24 mouse cellular contexts compared by ENCODE assay signal in the genomic region with DNA sequence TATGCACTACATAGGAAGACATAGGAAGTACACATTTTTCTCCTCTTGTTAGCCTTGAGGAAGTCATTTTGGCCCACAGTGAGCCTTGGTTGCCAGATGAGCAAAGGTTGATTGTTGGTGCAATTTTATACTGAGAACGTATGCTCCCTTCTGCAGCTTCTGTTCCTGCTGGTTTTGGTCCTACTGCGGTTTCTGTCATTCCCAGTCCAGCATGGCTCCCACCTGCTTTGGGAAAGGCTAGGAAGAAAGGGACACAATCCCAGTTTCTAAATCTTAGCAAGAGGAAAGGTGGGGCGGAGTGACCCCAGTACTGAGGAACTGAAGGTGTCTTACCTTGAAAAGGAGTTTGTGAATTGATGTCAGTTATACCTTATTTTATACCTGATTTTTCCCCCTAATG. TPM values are rescaled to one million over a fixed set of nuclear protein-coding genes. Genes with fewer than 3 reads are reported as not detected.
DNase-seq lines count a peak whose midpoint lies in the region; ATAC-seq and TF ChIP-seq lines count a peak whose summit lies in the region.
"Had no signal": no experiment of that assay in that cellular context is flagged by ENCODE, and none has a peak within 500 bp of the region (broad histone marks: within the 10 kb centered on the region; RNA-seq: fewer than 3 reads in every experiment).

No protein-coding gene starts in this region.

- no peak overlapping the region for H3K4me3 ChIP-seq in heart, adult 2 months
- no peak overlapping the region for H3K4me3 ChIP-seq in heart, embryonic 15.5 days
- H3K4me3 ChIP-seq in liver, embryonic 11.5 days (ENCODE audit: low read depth, low read length), result no peak overlapping the region
- no peak overlapping the region for H3K4me3 ChIP-seq in intestine, embryonic 15.5 days (replicated peaks)
- H3K4me3 ChIP-seq: hindbrain, embryonic 10.5 days; limb, embryonic 13.5 days; midbrain, embryonic 15.5 days; neural tube, embryonic 12.5 days had no signal

- H3K4me1 ChIP-seq in heart, adult 2 months (ENCODE audit: control insufficient read depth, insufficient read depth, low read length), result no peaks in the 10 kb centered on the region
- peaks cover 25% of the 10 kb centered on the region for H3K4me1 ChIP-seq in heart, embryonic 15.5 days (replicated peaks)
- H3K4me1 ChIP-seq in liver, embryonic 11.5 days (replicated peaks; ENCODE audit: control insufficient read depth, insufficient read depth, low read length), result peaks cover 11% of the 10 kb centered on the region; the same call in 1 of the 2 replicates
- 0 out of 2 replicates have a peak, but pooled peaks cover 5% of the 10 kb centered on the region for H3K4me1 ChIP-seq in intestine, embryonic 15.5 days (replicated peaks)
- H3K4me1 ChIP-seq: midbrain, embryonic 15.5 days had no signal

- H3K4me2 ChIP-seq in heart, embryonic 15.5 days, result peak overlapping the region; percentile 27
- H3K4me2 ChIP-seq in liver, embryonic 11.5 days, result no peak overlapping the region
- no peak overlapping the region; the same call in 1 of the 2 replicates for H3K4me2 ChIP-seq in intestine, embryonic 15.5 days (replicated peaks)
- H3K4me2 ChIP-seq: limb, embryonic 13.5 days; midbrain, embryonic 15.5 days; neural tube, embryonic 12.5 days had no signal

- H3K9me3 ChIP-seq in heart, embryonic 15.5 days (replicated peaks), result no peaks in the 10 kb centered on the region
- no peaks in the 10 kb centered on the region for H3K9me3 ChIP-seq in liver, embryonic 11.5 days (ENCODE audit: control insufficient read depth, low read length)
- no peaks in the 10 kb centered on the region for H3K9me3 ChIP-seq in intestine, embryonic 15.5 days
- H3K9me3 ChIP-seq: hindbrain, embryonic 10.5 days; limb, embryonic 13.5 days; midbrain, embryonic 15.5 days; neural tube, embryonic 12.5 days had no signal

- peak; percentile 55 for DNase-seq in heart, adult 11 months
- DNase-seq in heart, adult 2 months, result no peak
- no peak for DNase-seq in heart, postnatal 14 days
- DNase-seq in liver, embryonic 11.5 days (ENCODE audit: low spot score), result peak; percentile 28
- DNase-seq in liver, result no peak
- DNase-seq: adrenal gland, postnatal 10 days; cerebellum, adult 8-10 months; forebrain, postnatal 0 days; gastrocnemius, postnatal 25 days; kidney, postnatal 36 days; liver, postnatal 0 days; right cerebral cortex, postnatal 25 days; thymus, adult 2 months; thymus, postnatal 4 days had no signal

- ATAC-seq in heart, embryonic 15.5 days (replicated peaks; ENCODE audit: insufficient number of reproducible peaks, insufficient read depth, low FRiP score, low read depth), result no peak
- no peak for ATAC-seq in liver, embryonic 11.5 days (replicated peaks; ENCODE audit: low FRiP score)
- ATAC-seq in intestine, embryonic 15.5 days, result no peak
- ATAC-seq: forebrain, postnatal 0 days; hindbrain, embryonic 16.5 days; intestine, embryonic 16.5 days; liver, postnatal 0 days; lung, postnatal 0 days; midbrain, embryonic 15.5 days had no signal

- intact Hi-C loops in heart, adult 2 months (cut with DNase I), result no loop called here
- intact Hi-C loops in heart, postnatal 14 days (cut with DNase I), result no loop called here

- H3K9ac ChIP-seq in heart, adult 2 months (ENCODE audit: low read depth, low read length), result no peak overlapping the region
- no peak overlapping the region for H3K9ac ChIP-seq in heart, embryonic 15.5 days
- no peak overlapping the region for H3K9ac ChIP-seq in liver, embryonic 11.5 days (ENCODE audit: low read depth, low read length)
- no peak overlapping the region for H3K9ac ChIP-seq in intestine, embryonic 15.5 days
- H3K9ac ChIP-seq: forebrain, postnatal 0 days; limb, embryonic 13.5 days; liver, postnatal 0 days; midbrain, embryonic 15.5 days; neural tube, embryonic 12.5 days had no signal

- TF ChIP-seq EP300 in heart, adult 2 months (IDR thresholded peaks at IDR 0.05; ENCODE audit: insufficient read depth, low read depth, low read length), result no peak

- no peak for TF ChIP-seq CTCF in heart, adult 2 months (IDR thresholded peaks at IDR 0.05)

- H3K27ac ChIP-seq in heart, adult 2 months, result no peak overlapping the region
- H3K27ac ChIP-seq in heart, embryonic 15.5 days, result peak overlapping the region; percentile 66
- H3K27ac ChIP-seq in liver, embryonic 11.5 days (ENCODE audit: low read depth, low read length), result no peak overlapping the region
- H3K27ac ChIP-seq in intestine, embryonic 15.5 days, result no peak overlapping the region
- H3K27ac ChIP-seq: hindbrain, embryonic 10.5 days; macrophage; midbrain, embryonic 15.5 days; neural tube, embryonic 12.5 days had no signal

- no peak for TF ChIP-seq POLR2A in heart, adult 2 months (IDR thresholded peaks at IDR 0.05; ENCODE audit: insufficient read depth, low read depth, low read length)

- H3K36me3 ChIP-seq in heart, adult 2 months (ENCODE audit: control insufficient read depth, insufficient read depth, low read length), result peaks cover 3% of the 10 kb centered on the region
- no peaks in the 10 kb centered on the region for H3K36me3 ChIP-seq in heart, embryonic 15.5 days
- no peaks in the 10 kb centered on the region for H3K36me3 ChIP-seq in liver, embryonic 11.5 days (ENCODE audit: control insufficient read depth, insufficient read depth, low read length)
- H3K36me3 ChIP-seq in intestine, embryonic 15.5 days, result no peaks in the 10 kb centered on the region
- H3K36me3 ChIP-seq: hindbrain, embryonic 10.5 days; midbrain, embryonic 15.5 days; neural tube, embryonic 12.5 days had no signal

- H3K79me2 ChIP-seq in heart, adult 2 months (replicated peaks; ENCODE audit: control insufficient read depth, insufficient read depth, low read length), result no peaks in the 10 kb centered on the region

- H3K27me3 ChIP-seq in heart, adult 2 months (ENCODE audit: control insufficient read depth, insufficient read depth, low read length), result no peaks in the 10 kb centered on the region
- no peaks in the 10 kb centered on the region for H3K27me3 ChIP-seq in heart, embryonic 15.5 days
- H3K27me3 ChIP-seq in liver, embryonic 11.5 days (replicated peaks; ENCODE audit: control insufficient read depth, insufficient read depth, low read length), result no peaks in the 10 kb centered on the region
- H3K27me3 ChIP-seq in intestine, embryonic 15.5 days (replicated peaks), result no peaks in the 10 kb centered on the region
- H3K27me3 ChIP-seq: limb, embryonic 13.5 days; midbrain, embryonic 15.5 days; neural tube, embryonic 12.5 days had no signal

- 87% methylated on average over 3 of the region's 3 CpGs for WGBS in heart, adult 2 months
- WGBS in heart, embryonic 15.5 days, result 80% methylated on average over 3 of the region's 3 CpGs
- WGBS in liver, embryonic 11.5 days, result 86% methylated on average over 3 of the region's 3 CpGs
- WGBS in intestine, embryonic 15.5 days, result 77% methylated on average over 3 of the region's 3 CpGs

RNA-seq across cellular contexts. Expression of a gene that starts 48.2 kb away (rescaled TPM):
- total RNA-seq in heart, adult 2 months (2021), result 1 to 10 TPM; 4.1 to 4.6 TPM
- polyA plus RNA-seq in heart, adult 2 months (2012; rRNA removed), result 1.8 and 2.3 TPM in 2 replicates
- polyA plus RNA-seq in heart, embryonic 15.5 days (2015; fragmentation: Nextera tagmentation; extraction: Ambion mirVana), result 24.6 and 29.8 TPM in 2 replicates
- 1 to 10 TPM; 7.3 to 9.2 TPM for total RNA-seq in heart, postnatal 14 days (2021)
- polyA plus RNA-seq in liver, embryonic 11.5 days (2014; fragmentation: Nextera tagmentation; extraction: Ambion mirVana), result 34.4 and 42.5 TPM in 2 replicates
- polyA plus RNA-seq in intestine, embryonic 15.5 days (2015; fragmentation: Nextera tagmentation; extraction: Ambion mirVana), result 45.8 and 51.1 TPM in 2 replicates

RNA-seq across cellular contexts. Expression of a gene that starts 51.9 kb away (rescaled TPM):
- 10 to 100 TPM; 22.1 to 23.7 TPM for total RNA-seq in heart, adult 2 months (2021)
- 13.5 and 22.7 TPM in 2 replicates for polyA plus RNA-seq in heart, adult 2 months (2012; rRNA removed)
- polyA plus RNA-seq in heart, embryonic 15.5 days (2015; fragmentation: Nextera tagmentation; extraction: Ambion mirVana), result 10.7 and 11.3 TPM in 2 replicates
- 10 to 100 TPM; 28.0 to 29.2 TPM for total RNA-seq in heart, postnatal 14 days (2021)
- 9.5 and 10.0 TPM in 2 replicates for polyA plus RNA-seq in liver, embryonic 11.5 days (2014; fragmentation: Nextera tagmentation; extraction: Ambion mirVana)
- 27.6 and 29.4 TPM in 2 replicates for polyA plus RNA-seq in intestine, embryonic 15.5 days (2015; fragmentation: Nextera tagmentation; extraction: Ambion mirVana)

Comparison
In these comparisons a context has a peak if more than half of its experiments do, and no peak if none do; other contexts are left out.
1. DNase-seq: peak in heart, adult 11 months (single experiment) and liver, embryonic 11.5 days (single experiment); none in heart, adult 2 months (0 of 2), heart, postnatal 14 days (0 of 2) and liver (single experiment).